Mouse (Mus musculus): Measurements from ENCODE around the gene Recql. TPM values are rescaled to one million over a fixed set of nuclear protein-coding genes. Genes with fewer than 3 reads are reported as not detected.

Gene Recql
- polyA plus RNA-seq (2015; fragmentation: Nextera tagmentation; extraction: Ambion mirVana) = 31.2 and 34.1 TPM in 2 replicates

DNA sequence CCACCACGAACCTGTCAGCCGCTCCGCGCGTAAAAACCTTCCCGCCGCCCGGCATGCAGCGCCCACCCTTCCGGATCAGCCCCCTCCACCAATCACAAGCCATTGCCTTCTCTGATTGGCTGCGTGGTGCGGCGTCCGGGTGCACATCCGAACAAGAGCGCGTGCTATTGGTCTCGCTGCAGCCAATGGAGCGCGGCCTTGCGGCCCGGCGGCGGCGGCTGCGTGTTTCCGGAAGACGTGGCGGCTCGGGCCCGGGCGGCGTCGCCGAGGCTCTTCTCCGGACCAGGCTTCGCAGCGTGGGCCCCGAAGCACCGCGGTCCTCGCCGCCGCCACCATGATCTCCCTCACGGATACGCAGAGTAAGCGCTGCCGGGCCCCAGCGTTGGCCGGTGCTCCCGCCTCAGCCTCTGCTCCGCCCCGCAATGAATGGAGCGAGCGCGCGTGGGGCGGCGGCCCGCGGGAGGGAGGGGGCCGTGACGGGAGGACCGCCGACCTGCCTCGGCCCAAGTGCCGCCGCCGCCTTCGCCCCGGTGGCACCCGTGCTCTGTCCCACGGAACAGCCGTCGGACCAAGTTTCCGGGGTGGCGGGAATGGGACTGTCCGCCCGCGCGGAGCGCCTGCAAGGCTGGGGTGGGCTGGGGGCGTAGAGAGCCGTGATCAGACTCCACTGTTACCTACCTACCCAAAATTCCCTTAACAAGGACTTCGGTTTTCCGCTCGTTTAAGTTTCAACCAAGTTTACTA is at the start of gene Recql, which contains the start of gene Golt1b:
Gene Recql, minus strand, starts transcription at position 77 of the 744 bp plus-strand sequence.
Gene Golt1b, plus strand, starts transcription at position 211 of the 744 bp plus-strand sequence.
- Histone ChIP-seq H3K4me3 (replicated peaks) (peak within 1 kb of the TSS; percentile 100), H3K9me3 (no peaks in the 10 kb centered on the region), H3K4me2 (replicated peaks) (peak within 1 kb of the TSS; percentile 86), H3K9ac (replicated peaks) (peak within 1 kb of the TSS; percentile 91), H3K27ac (no peak within 1 kb of the TSS), H3K27me3 (no peaks in the 10 kb centered on the region), H3K36me3 (no peaks in the 10 kb centered on the region), H3K4me1 (replicated peaks) (peaks cover 25% of the 10 kb centered on the region)
- peak; percentile 100 for ATAC-seq
- WGBS = under 1% methylated on average over 79 of the region's 87 CpGs

DNA sequence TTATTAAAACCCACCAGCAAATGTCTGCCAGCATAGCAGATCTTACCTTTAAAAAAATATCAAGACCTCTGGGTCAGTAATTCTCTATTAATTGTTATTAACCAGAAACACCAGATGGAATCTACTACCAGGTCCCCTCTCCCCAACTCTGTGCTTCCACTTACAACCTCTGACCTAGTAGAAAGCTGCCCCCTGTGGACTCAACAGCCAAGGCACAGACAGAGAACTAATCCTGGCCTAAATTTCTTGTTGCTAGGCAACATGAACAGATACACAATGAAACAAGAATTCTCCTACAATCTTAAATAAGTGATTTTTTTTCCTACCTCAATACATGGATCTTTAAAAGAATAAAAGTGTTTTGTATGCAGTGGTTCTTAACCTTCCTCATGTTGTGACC is 42.2 kb upstream of the Recql start:
- Histone ChIP-seq H3K4me1 (replicated peaks) (no peaks in the 10 kb centered on the region), H3K9me3 (no peaks in the 10 kb centered on the region), H3K9ac (replicated peaks) (no peak overlapping the region), H3K27ac (no peak overlapping the region), H3K27me3 (no peaks in the 10 kb centered on the region), H3K4me3 (replicated peaks) (no peak overlapping the region), H3K36me3 (no peaks in the 10 kb centered on the region), H3K4me2 (replicated peaks) (no peak overlapping the region)
- no peak for ATAC-seq

DNA sequence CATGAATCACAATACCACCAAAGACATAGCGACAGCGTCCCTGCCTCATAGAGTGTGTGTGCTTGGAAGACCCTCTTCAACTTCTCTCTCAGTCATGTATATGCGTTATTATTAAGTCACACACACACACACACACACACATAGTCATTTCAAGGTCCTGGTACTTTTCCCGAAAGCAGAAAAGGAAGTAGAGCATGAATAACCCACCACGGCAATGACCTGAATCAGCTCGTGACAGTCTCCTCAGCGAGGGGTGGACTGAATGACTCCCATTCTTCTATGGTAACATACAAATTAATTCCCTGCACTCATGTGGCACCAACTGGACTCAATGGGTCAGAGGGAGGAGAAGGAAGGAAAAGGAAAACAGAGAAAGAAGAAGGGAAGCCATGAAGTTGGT is 38.1 kb upstream of the Recql start:
- Histone ChIP-seq H3K4me2 (replicated peaks) (no peak overlapping the region), H3K27ac (no peak overlapping the region), H3K9ac (replicated peaks) (no peak overlapping the region), H3K9me3 (no peaks in the 10 kb centered on the region), H3K36me3 (no peaks in the 10 kb centered on the region), H3K4me1 (replicated peaks) (no peaks in the 10 kb centered on the region), H3K27me3 (no peaks in the 10 kb centered on the region), H3K4me3 (replicated peaks) (no peak overlapping the region)
- ATAC-seq = no peak
- 70% methylated on average over 7 of the region's 7 CpGs for WGBS

DNA sequence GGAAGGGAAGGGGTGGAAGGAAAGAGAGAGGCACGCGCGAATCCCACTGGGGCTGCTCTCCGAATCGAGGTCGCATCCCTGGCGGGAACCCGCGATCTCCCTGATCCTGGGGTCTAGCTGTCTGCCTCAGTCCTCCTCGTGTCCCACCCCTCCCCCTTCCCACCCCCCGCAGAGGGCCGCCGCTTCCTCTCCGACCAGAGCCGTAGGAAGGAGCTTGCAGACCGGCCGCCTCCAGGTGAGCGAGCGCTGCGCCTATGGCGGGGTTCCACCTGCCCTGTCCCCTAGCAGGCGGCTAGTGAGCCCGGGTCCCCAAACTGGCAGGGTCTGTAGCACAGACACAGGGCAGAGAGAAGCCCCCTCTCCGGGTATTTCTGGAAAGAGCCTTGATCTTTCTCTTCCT is 27.7 kb upstream of the Recql start:
- Histone ChIP-seq H3K4me2 (replicated peaks) (peak overlapping the region; percentile 63), H3K9me3 (no peaks in the 10 kb centered on the region), H3K4me1 (replicated peaks) (peaks cover 16% of the 10 kb centered on the region), H3K36me3 (0 out of 2 replicates have a peak, but pooled peaks cover 3% of the 10 kb centered on the region), H3K9ac (replicated peaks) (peak overlapping the region; percentile 54; the same call in 1 of the 2 replicates), H3K27ac (no peak overlapping the region), H3K4me3 (replicated peaks) (peak overlapping the region; percentile 39), H3K27me3 (peaks cover 33% of the 10 kb centered on the region)
- peak; percentile 81 for ATAC-seq
- WGBS = 1% methylated on average over 12 of the region's 24 CpGs

DNA sequence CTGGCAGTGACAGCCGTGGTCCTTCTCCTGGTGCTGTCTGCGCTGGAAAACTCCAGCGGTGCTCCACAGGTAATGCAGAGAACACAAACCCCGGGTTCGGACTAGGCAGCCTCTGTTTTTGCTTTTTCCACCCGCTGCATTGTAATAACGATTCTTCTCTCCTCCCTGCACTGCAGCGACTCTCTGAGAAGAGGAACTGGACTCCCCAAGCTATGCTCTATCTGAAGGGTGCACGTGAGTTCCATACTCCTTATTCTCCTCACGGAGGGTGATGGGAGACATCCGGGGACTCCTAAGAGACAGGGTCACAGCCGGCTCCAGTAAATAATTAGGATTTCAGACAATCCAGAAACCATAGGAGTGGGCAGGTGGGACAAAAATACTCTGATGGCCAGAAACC is 27.0 kb upstream of the Recql start:
- Histone ChIP-seq H3K4me2 (replicated peaks) (peak overlapping the region; percentile 63), H3K9me3 (no peaks in the 10 kb centered on the region), H3K27me3 (peaks cover 33% of the 10 kb centered on the region), H3K27ac (no peak overlapping the region), H3K4me1 (replicated peaks) (peaks cover 16% of the 10 kb centered on the region), H3K36me3 (no peaks in the 10 kb centered on the region), H3K4me3 (replicated peaks) (peak overlapping the region; percentile 39), H3K9ac (replicated peaks) (no peak overlapping the region)
- no peak for ATAC-seq
- WGBS = 15% methylated on average over 12 of the region's 12 CpGs

DNA sequence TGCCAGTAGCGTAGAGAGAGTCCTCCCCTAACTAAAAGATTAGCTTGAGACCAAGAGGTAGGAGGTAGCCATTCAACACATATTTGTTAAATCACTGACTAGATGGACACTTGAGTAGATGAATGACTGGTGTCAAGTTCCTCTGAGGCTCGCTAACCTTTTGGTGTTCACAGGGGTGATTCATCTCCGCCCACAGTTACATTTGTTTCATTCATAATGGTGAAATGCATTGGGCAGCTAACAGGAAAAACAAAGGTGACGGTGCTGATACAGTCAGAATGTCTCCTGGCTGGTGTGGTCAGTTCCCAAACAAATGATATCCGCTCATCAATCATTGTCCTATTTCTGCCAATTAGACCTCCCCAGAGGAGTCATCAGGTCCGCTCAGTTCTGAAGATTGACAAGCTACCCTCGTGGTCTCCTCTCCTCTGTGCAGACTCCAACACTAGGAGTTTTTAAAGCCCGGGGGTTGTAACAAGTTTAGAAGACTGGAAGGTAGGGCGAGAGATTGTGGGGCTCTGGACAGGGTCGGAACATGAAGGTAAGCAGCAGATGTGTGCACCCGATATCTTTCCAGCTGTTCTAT is 26.1 kb upstream of the Recql start, which contains the start of gene Spx:
Gene Spx, plus strand, starts transcription at position 536 of the 586 bp plus-strand sequence.
- H3K4me2 ChIP-seq (replicated peaks) = peak within 1 kb of the TSS; percentile 63
- H3K4me3 ChIP-seq (replicated peaks) = peak within 1 kb of the TSS; percentile 39
- H3K9me3 ChIP-seq = no peaks in the 10 kb centered on the region
- H3K27ac ChIP-seq = no peak within 1 kb of the TSS
- peaks cover 33% of the 10 kb centered on the region for H3K27me3 ChIP-seq
- peaks cover 16% of the 10 kb centered on the region for H3K4me1 ChIP-seq (replicated peaks)
- ATAC-seq = no peak
- H3K9ac ChIP-seq (replicated peaks) = no peak within 1 kb of the TSS
- H3K36me3 ChIP-seq = no peaks in the 10 kb centered on the region; the same call in 1 of the 2 replicates
- WGBS = 73% methylated on average over 11 of the region's 11 CpGs

DNA sequence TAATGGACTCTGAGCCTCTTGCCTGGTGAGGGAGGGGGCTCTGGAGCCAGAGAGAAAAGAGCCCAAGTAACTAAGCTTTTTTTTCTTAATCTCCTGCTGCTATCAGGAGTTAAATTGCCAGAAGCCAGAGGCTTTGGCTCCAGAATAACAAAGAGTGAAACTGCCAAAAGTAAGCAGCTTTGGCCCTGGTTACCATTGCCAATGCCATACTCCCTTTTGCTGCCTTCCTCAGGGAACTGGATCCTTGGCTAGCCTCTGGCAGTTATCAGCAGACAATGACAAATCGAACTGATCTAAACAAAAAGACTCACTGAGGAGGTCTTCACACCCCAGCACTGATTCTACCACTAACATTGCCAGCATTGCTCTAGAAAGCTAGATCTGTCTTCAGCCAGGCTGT is 24.3 kb upstream of the Recql start:
- Histone ChIP-seq H3K27ac (no peak overlapping the region), H3K4me2 (replicated peaks) (no peak overlapping the region), H3K9me3 (no peaks in the 10 kb centered on the region), H3K36me3 (no peaks in the 10 kb centered on the region; the same call in 1 of the 2 replicates), H3K27me3 (peaks cover 33% of the 10 kb centered on the region), H3K4me1 (replicated peaks) (peaks cover 16% of the 10 kb centered on the region), H3K9ac (replicated peaks) (no peak overlapping the region), H3K4me3 (replicated peaks) (no peak overlapping the region)
- 3% methylated on average over 1 of the region's 1 CpGs for WGBS
- ATAC-seq = no peak

DNA sequence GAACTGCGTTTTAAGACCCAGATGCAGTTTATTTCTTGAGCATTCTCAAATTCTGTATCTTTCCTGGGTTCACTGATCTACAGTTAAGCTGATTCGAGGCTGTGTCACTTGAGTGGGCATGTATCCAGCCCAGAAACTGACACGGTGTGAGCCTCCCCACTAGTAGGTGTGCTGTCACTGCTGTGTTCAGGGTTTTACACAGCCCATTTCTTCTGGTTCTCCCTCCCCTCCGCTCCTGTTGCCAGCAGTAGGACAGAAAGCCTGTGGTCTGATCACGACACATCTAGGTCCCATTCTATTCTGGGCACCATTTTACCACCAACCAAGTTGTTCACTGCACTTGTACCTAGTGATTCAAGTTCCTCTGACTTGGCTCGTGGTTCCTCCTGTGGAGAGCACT is 8.9 kb upstream of the Recql start:
- no peak overlapping the region for H3K27ac ChIP-seq
- peaks cover 45% of the 10 kb centered on the region for H3K36me3 ChIP-seq
- H3K4me2 ChIP-seq (replicated peaks) = no peak overlapping the region
- no peaks in the 10 kb centered on the region for H3K4me1 ChIP-seq (replicated peaks)
- no peaks in the 10 kb centered on the region for H3K9me3 ChIP-seq
- no peak overlapping the region for H3K9ac ChIP-seq (replicated peaks)
- WGBS = 96% methylated on average over 6 of the region's 6 CpGs
- no peak for ATAC-seq
- H3K27me3 ChIP-seq = no peaks in the 10 kb centered on the region
- H3K4me3 ChIP-seq (replicated peaks) = no peak overlapping the region

DNA sequence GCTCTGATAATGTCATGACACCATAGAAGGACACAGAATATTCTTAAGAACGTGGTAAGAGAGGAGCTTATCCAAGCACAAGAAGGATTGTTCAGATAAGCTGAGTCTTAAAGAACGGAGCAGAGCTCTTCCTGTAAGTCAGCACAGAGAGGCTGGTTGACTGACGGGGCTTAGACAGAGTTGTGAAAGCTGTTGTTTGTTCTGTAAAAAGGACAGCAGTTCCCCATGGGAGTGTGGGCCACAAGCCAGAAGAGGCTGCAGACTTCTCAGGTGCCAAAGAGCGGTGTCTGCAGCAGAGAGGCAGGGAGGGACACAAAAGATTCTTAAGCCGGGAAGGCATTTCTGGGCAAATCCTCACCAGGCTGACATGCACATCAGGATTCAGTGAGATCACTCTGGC is 7.8 kb upstream of the Recql start:
- Histone ChIP-seq H3K4me3 (replicated peaks) (no peak overlapping the region), H3K27me3 (no peaks in the 10 kb centered on the region), H3K36me3 (peaks cover 37% of the 10 kb centered on the region), H3K9me3 (no peaks in the 10 kb centered on the region), H3K4me2 (replicated peaks) (no peak overlapping the region), H3K4me1 (replicated peaks) (no peaks in the 10 kb centered on the region), H3K9ac (replicated peaks) (no peak overlapping the region), H3K27ac (no peak overlapping the region)
- ATAC-seq = no peak
- 87% methylated on average over 5 of the region's 5 CpGs for WGBS

DNA sequence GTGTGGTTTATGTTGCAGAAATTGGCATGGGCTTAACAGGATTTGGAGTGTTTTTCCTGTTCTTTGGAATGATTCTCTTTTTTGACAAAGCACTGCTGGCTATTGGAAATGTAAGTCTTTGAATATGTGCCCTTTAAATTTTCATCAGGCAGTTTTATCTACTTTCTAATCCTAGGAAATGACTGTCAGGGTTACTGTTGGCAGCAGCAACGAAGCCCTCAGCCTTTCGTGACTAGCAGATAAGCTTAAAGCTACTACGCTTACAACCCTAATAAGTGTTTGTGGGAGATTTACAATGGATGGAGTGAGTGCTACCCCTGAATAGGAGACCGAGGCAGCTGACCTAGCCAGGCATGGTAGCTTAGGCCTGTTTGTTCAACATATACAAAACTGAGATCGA is 5.4 kb upstream of the Recql start:
- Histone ChIP-seq H3K27me3 (no peaks in the 10 kb centered on the region), H3K27ac (no peak overlapping the region), H3K4me1 (replicated peaks) (peaks cover 18% of the 10 kb centered on the region), H3K4me2 (replicated peaks) (no peak overlapping the region), H3K36me3 (peaks cover 37% of the 10 kb centered on the region), H3K4me3 (replicated peaks) (no peak overlapping the region), H3K9me3 (no peaks in the 10 kb centered on the region), H3K9ac (replicated peaks) (no peak overlapping the region)
- ATAC-seq = no peak
- WGBS = 93% methylated on average over 5 of the region's 5 CpGs

DNA sequence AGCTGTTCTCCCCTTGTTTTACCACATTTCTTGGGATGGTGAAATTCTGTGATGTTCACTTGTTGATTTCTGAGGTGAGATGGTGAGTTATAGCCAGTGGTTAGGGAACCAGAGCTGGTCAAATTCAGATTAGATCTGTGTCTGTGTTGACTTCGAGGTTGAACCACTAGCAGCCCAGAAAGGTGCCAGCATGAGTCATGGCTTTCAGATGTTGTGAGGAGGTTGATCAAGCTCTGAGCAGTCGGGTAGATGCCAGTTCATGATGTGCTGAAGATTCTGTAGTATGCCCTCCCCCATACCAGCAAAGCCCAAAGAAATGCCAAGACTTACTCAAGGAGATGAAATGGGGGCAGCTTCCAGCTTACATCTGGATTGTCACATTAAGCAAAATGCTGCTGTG is 2.2 kb upstream of the Recql start:
- no peak overlapping the region for H3K4me2 ChIP-seq (replicated peaks)
- no peaks in the 10 kb centered on the region for H3K9me3 ChIP-seq
- H3K36me3 ChIP-seq = peaks cover 12% of the 10 kb centered on the region
- no peak overlapping the region for H3K4me3 ChIP-seq (replicated peaks)
- no peak overlapping the region for H3K27ac ChIP-seq
- peaks cover 25% of the 10 kb centered on the region for H3K4me1 ChIP-seq (replicated peaks)
- no peak for ATAC-seq
- H3K9ac ChIP-seq (replicated peaks) = no peak overlapping the region
- WGBS = 88% methylated on average over 2 of the region's 2 CpGs
- H3K27me3 ChIP-seq = no peaks in the 10 kb centered on the region

DNA sequence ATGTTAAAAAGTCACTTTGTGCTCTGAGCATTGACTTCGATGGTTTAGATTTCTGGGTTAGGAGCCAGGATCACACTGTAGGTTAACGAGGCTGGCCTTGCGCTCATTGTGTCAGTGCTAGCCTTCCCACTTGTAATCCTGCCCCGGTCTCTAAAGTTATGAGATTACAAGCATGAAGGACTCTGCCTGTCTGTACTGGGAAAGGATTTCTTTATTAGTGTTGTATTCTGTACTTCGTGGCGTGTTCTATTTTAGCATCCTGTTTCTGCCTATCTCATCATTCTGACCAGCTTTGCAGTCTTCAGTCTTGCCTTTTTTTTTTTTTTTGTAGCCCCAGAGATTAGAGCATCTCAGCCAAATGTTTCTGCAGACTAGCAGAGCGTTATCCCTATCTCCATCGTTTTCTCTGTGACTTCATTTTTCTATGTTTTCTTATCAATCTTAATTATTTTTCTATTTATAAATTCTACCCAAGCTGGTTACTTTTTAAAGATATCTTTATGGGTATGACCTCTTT is 926 bp upstream of the Recql start:
- ATAC-seq = no peak
- H3K27me3 ChIP-seq = no peaks in the 10 kb centered on the region
- H3K9ac ChIP-seq (replicated peaks) = peak overlapping the region; percentile 91
- H3K36me3 ChIP-seq = 0 out of 2 replicates have a peak, but pooled peaks cover under 1% of the 10 kb centered on the region
- WGBS = 23% methylated on average over 8 of the region's 8 CpGs
- peaks cover 25% of the 10 kb centered on the region for H3K4me1 ChIP-seq (replicated peaks)
- peak overlapping the region; percentile 86 for H3K4me2 ChIP-seq (replicated peaks)
- H3K4me3 ChIP-seq (replicated peaks) = peak overlapping the region; percentile 100
- no peak overlapping the region for H3K27ac ChIP-seq
- H3K9me3 ChIP-seq = no peaks in the 10 kb centered on the region
